Mouse (Mus musculus): ENCODE results near the gene Phactr2.

The Phactr2 gene

GRCm38 (mm10) chr10:13401971-13402370, 72.2 kb downstream of the Phactr2 start:
- no peak for DNase-seq (ENCODE audit: low spot score)

- DNase-seq (ENCODE audit: low spot score), result no peak
These were observed 78.5 kb downstream of the Phactr2 start for GRCm38 (mm10) chr10:13395753-13396152.

GRCm38 (mm10) chr10:13394000-13394399, 80.2 kb downstream of the Phactr2 start:
- no peak for DNase-seq (ENCODE audit: low spot score)

GRCm38 (mm10) chr10:13388116-13388922, 85.9 kb downstream of the Phactr2 start:
- peak; percentile 37 for DNase-seq (ENCODE audit: low spot score)

DNA sequence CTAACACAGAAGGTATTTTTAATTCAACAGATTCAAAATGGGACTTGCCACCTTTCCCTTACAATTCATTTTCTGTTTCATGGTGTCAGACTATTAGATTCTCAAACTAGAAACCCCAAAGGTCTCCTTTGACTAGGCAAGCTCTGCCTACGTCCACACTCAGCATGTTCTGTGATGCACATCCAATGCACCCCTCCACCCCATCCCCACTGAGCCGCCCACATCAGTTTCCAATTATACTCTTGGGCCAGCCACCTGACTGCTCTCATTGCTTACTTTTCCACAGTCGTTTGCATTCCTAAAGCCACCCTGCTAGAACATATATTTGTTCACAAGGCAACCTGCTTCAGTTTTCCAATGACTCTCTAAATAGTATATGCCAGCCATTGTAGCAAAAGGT, 89.3 kb downstream of the Phactr2 start:
- DNase-seq (ENCODE audit: low spot score), result no peak

DNA sequence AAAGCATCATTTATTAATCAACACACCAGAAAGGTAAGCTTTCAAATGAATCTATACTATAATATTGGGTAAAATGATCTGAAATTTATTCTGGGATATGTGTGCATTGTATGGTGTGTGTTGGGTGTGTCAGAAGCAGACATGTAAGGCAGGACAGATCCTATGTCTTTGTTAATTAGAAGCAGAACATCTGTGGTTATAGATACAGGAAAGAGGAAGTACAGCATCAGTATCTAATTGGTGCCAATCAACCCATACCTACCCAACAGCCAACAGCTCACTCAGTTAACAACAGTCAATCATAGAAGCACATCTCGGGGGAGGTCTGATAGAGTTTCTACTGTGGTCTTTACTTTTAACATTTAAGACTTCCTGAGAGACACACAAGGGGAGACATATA, 96.3 kb downstream of the Phactr2 start:
- no peak for DNase-seq (ENCODE audit: low spot score)

GRCm38 (mm10) chr10:13376428-13377260, 97.6 kb downstream of the Phactr2 start:
- DNase-seq (ENCODE audit: low spot score), result no peak

- DNase-seq (ENCODE audit: low spot score), result no peak
These were observed 98.4 kb downstream of the Phactr2 start for GRCm38 (mm10) chr10:13375820-13376219.

DNA sequence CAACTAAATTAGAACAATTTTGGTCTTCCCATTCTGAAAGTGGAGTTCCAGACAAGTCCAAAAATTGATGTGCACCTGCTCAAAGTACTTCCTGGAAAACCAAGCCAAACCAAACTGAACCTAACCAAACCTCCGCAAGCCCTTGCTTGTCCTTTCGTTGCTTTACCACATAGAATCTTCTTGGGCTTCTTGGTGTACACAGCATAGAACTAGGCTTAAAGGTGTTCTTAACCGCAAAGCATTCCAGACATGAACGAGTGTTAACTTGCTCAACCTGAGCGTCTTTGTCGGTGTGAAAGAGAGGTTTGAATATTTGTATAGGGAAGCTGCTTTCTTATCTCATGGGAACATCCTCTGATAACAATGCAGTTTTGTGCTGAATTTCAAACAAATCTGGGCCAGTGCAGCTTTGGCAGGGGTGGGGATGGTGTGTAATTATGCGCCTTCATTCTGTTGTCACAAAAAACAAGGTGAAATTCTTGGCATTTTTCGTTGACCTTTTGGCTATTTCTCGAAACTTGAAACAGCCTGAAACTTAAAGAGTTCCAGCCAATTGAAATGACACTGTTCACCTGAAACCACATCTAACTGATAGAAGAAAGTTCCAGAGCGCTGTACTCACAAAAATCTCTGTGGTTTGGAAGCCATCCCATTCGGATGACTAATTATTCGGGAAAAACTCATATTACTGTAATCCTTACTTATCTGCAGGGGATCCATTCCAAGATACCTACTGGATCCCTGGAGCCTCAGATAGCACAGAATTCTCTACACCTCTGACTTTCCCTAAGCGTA, 104.4 kb downstream of the Phactr2 start:
- no peak for DNase-seq (ENCODE audit: low spot score)

DNA sequence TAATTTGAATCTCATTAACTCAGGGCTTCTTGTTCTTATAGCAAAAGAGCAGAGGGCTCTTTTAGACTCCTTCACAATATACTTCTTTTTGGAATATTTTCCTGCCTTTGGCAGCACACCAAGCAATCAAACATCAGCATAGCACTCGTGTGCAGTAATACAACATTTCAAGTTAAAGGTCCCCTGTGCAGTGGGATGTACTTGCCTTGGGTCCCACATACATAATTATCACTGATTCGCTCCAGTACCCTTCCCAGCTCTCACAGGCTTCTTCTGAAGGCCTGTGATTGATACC, 110.0 kb downstream of the Phactr2 start:
- no peak for DNase-seq (ENCODE audit: low spot score)

- DNase-seq (ENCODE audit: low spot score), result no peak
These were observed 110.5 kb downstream of the Phactr2 start for GRCm38 (mm10) chr10:13363499-13364285.

GRCm38 (mm10) chr10:13360913-13361312, 113.3 kb downstream of the Phactr2 start:
- no peak for DNase-seq (ENCODE audit: low spot score)

- DNase-seq (ENCODE audit: low spot score), result no peak
These were observed 114.4 kb downstream of the Phactr2 start for GRCm38 (mm10) chr10:13359846-13360245.

- DNase-seq (ENCODE audit: low spot score), result peak; percentile 48
These were observed 115.5 kb downstream of the Phactr2 start for GRCm38 (mm10) chr10:13358679-13359078.

DNA sequence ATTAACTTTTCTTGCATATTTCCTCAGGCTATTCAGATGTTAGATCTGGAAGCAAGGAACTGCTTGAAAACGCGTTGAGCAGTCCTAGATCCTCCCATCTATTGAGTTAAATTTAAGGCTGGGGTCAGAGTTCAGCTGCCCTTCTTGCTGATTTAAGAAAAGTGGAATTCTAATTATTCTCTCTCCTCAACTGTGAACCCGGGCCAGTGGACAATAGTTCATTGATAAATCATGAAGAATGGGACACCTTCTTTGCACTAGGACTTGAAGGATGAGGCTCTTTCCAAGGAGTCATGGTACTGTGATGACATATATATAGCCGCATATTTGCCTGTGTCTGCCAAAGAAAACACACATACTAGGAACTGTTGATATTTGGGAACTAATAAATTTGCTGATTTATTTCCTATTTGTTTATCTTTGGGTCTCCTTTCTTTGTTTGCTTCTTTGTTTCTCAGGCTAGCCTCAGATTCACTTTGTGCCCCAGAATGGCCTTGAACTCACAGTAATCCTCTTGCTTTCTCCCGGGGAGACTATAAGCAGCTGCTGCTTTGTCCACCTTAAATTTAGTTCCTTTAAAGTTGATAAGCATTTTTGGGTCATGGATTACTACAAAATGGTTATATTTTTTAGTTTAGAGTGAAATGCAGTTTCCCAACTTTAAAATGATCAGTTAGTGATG, 127.5 kb downstream of the Phactr2 start:
- DNase-seq (ENCODE audit: low spot score), result no peak

DNA sequence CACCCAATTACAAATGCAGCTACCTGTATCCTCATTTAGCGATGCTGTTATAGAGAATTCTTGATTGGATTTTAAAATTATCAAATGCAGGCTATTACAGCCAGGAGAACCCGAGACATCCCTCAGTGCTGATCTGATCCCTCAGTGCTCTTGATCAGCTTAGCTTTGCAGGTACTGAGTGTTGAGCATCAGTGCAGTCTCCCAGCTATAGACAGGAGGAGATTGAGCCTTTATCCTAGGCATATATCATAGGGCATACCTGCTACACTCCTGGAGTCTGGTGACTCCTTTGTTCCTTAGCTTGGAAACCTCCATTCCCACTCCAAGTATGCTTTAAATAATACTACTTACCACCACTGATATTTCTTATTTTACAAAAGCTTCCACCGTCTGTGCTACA, 133.6 kb downstream of the Phactr2 start:
- no peak for DNase-seq (ENCODE audit: low spot score)

- DNase-seq (ENCODE audit: low spot score), result no peak
These were observed 137.2 kb downstream of the Phactr2 start for GRCm38 (mm10) chr10:13336964-13337363.

DNA sequence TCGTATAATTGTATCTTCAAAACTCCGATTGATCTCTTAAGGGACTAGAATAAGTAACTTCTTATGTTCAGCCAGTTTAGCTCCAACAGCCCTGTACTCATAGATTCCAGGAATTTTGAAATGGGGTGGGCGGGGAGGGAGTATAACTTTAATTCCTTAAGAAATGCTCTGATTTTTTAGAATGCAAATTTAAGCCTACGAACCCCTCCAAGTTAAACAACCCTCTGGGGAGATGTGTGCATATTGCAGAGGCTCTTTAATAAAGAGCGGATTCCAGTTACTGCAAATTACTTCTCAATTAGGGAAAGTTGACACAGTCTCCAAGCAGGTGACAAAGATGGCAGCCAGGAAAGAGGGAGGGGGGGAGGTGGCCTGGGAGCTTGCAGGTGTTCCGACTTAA, 138.4 kb downstream of the Phactr2 start:
- no peak for DNase-seq (ENCODE audit: low spot score)

- no peak for DNase-seq (ENCODE audit: low spot score)
These were observed 138.9 kb downstream of the Phactr2 start for GRCm38 (mm10) chr10:13335347-13335746.

DNA sequence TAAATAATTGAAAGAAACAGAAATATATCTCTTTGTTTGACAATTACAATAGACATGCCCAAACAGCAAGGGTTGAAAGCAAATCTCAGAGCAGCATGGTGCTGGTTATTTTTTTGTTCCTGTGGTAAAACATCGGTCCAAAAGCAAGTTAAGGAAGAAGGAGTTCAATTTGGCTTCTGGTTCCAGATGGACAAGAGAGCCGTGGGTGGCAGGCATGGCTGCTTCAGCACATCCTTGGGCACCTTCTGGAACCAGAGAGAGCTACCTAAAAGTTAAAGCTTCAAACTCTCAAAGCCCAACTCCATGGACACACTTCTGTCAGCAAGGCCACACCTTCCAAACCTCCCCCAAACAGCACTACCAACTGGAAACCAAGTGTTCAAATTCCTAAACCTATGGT, 140.4 kb downstream of the Phactr2 start:
- DNase-seq (ENCODE audit: low spot score), result no peak

- DNase-seq (ENCODE audit: low spot score), result no peak
These were observed 141.2 kb downstream of the Phactr2 start for GRCm38 (mm10) chr10:13332985-13333384.

Measured in testis, postnatal 14 days (tissue).